Mouse (Mus musculus) hematopoietic stem cell, adult 5-6 weeks (primary cell): ENCODE data around the gene Nceh1. TPM values are rescaled to one million over a fixed set of nuclear protein-coding genes. Genes with fewer than 3 reads are reported as not detected.
A peak's percentile ranks its signal among the peaks of the same experiment; 100 is the strongest.

ENCODE experiments used
- ATAC-seq, 2 experiments: fragments of 125-278 bp in 1 of 2; replicated peaks in 1 of 2; 2 replicates each; pipeline ENCODE4 v1.8.0; 2016 to 2017; ENCODE audit warnings: inconsistent platforms in 2 of 2, mild to moderate bottlenecking in 2 of 2, moderate number of reproducible peaks in 2 of 2, low read depth in 1 of 2, moderate TSS enrichment in 1 of 2; ENCODE audit not compliant: low FRiP score in 2 of 2, poor library complexity in 2 of 2, severe bottlenecking in 2 of 2, insufficient read depth in 1 of 2, low TSS enrichment in 1 of 2
- total RNA-seq: library from RNA; stranded (forward); fragments of 172-1452, 232-1000 nt; gene quantifications from 2 replicates; pipeline ENCODE4 v1.2.3, GENCODE M21; 2017

Gene Nceh1
- total RNA-seq, 1 experiment from 2014 or later, result 55.5 TPM

DNA sequence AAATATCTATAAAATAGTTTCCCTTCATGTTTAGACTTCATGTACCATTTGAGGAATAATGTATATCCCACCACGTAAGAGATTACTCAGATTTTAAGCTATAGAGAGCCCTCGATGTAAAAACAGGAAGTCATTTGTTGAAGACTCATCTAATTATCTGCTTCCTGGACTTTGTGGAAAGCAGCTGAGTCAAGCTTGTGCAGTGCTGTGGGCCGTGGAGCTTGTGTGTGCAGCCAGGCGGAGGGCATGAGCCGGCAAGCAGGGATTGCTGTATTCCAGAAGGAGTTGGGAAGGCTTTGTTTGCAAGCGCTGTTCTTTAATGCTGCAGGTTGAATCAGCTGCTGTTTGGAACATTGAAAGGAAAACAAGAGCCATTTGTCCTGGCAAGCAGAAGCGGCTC, 27.5 kb downstream of the Nceh1 start:
- ATAC-seq, result peak; percentile 67 to 73; a peak in 3 of 4 replicates

DNA sequence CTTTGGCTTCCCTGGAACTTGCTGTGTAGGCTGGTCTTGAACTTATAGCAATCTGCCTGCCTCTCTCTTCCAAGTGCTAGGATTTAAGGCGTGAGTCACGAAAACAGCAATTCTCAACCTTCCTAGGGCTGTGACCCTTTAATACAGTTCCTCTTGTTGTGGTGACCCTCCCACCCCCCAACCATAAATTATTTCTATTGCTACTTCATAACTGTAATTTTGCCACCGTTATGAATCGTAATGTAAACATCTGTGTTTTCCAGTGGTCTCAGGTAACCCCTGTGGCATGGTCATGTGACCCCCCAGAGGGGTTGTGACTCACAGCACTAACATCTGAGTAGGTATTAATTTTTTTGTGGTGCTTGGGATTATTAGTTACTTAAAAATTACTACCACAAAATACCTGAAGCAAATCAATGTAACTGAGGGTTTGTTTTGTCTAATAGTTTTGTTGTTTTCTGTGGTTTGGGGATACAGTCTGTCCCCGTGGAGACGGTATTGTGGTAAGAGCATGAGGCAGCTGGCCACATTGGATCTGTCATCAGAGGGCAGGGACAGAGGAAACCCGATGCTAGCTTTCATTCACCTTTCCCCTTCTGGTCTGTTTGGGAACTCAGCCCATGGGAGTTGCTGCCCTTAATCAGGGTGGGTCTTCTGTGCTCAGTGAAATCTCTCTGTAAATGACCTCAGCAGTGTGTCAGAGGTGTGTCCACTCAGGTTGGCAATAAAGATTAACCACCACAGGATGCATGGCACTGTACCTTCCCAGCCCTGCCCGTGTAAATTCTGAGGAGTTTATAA, 31.5 kb downstream of the Nceh1 start:
- ATAC-seq, result no peak

DNA sequence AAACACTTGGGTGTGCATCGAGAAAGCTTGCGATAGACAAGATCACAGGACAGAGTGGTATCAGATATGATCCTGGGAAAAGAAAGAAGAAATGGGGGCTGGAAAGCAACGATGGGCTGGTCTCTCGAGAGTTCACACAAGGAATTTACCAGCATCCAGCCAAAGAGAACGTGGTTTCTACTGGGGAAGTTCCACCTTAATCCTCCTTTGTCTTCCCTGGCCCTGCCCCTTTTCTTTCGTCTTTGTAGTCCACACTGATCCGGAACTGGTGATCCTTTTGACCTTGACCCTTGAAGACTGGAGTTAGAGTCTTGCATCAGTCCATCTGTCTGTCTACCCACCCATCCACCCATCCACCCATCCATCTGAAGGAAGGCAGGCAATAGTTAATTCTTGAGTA, 34.6 kb downstream of the Nceh1 start:
- ATAC-seq, result no peak

DNA sequence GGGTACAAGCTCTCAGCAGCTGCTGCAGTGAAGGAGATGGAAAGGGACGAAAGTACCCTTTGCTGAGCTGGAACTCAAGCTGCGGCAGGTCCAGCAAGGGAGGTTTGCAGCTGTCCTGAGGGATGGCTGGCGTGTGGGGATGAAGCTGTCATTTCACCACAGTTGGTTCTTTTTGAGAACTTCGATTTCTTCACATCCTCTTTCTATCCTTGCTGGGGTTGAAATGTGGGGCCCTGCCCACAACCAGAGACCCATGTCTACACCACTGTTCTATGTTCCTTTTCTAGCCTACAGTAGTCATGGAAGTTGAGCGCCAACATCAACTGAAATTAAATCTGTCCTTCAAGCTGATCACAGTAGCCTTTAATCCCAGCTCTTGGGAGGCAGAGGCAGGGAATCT, 35.8 kb downstream of the Nceh1 start:
- peak; percentile 72 to 77 for ATAC-seq

DNA sequence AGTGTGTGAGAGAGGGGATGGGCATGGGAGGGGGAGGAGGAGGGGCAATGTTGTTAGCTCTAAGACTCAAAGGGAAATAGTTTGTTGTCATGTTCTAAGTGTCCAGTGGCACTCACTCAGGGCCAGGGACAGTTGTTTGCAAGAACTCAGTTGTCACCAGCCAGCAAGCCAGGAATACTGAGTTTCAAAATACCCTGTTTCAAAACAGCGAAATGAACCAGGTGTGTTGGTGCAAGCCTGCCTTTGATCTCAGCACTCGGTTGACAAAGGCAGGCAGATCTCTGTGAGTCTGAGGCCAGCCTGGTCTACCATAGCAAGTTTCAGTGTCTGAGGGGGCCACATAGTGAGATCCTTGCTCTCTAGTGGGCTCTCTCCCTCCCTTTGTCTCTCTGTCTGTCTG, 39.3 kb downstream of the Nceh1 start:
- no peak for ATAC-seq

DNA sequence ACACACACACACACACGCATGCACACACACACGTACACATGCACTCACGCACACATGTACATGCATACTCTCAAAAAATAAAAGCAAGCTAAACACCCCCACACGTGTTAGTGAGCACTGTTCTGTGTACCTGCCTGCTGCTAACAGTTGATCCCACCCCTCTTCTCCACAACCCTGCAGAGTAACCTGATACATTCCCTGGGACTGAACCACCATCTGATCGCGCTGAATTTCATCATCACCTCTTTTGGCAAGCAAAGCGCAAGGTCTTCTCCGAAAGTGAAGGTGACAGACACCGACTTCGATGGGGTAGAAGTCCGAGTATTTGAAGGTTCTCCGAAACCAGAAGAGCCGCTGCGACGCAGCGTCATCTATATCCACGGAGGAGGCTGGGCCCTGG, 39.7 kb downstream of the Nceh1 start:
- ATAC-seq, result no peak

DNA sequence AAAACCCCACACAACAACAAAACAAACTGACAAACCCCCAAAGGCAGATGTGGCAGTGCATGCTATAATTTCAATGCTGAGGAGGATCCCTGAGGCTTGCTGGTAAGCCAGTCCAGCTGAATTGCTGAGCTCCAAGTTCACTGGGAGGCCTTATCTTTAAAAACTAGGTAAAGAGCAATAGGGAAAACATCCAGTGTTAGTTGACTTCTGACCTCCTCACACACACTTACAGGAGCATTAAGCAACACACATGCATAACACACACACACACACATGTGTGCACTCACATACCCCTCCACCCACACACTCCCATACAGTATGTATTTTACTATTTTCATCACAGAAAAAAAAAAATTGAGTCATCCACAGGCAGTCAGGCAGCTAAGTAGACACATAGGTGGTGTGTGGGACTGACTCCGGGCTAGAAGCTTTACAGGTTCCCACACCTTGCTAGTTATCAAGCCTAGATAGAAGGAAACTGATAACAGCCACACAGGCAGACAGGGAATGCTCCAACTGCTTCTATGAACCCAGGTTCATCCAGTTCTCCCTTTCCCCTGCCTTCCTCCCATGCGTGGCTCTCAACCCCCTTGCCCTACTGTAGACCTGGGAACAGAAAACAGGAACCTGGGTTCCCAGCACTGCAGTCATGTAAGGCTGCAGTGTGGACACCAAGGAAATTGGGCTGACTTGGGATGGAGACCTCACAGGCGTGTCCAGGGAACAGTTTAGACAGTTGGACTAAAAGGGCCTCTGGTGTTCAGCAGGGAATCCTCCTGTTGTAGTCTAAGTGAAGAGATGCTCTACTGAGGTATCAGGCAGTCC, 45.1 kb downstream of the Nceh1 start:
- ATAC-seq, result peak in 1 of 2 experiments; percentile 23; a peak in 1 of 4 replicates

DNA sequence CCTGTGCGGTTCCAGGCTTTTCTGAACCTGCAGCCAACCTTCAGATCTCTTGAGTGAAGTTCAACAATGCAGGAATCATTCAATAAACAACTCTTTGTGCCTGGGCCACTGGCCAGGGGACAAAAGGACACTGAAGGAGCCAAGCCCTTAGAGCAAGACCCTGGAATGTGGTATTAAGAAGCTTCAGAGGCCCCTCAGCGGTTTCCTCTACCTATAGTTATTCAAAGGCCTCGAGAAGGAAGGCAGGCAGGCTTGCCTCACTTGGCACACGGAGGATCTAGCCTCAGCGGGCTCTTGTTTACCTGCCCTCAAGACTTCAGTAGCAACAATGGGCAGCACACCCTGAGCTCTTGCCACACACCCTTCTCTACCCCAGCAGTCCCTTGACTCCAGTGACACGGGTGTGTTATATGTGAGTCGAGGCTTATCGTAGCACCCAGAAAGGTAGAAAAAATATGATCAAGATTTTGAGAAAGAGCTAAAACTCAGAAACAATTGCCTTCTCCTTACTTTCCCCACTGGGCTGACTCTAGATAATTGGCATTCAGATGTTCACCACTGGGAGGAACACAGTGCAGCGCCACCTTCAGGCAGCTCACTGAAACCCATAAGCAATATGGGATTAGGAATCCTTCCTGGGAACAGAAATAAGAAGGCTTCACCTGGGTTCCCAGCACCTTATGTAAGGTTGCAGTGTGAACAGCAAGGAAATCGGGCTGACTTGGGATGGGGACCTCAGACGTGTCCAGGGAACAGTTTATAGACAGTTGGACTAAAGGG, 46.0 kb downstream of the Nceh1 start:
- ATAC-seq, result peak in 1 of 2 experiments; percentile 49; a peak in 2 of 4 replicates

DNA sequence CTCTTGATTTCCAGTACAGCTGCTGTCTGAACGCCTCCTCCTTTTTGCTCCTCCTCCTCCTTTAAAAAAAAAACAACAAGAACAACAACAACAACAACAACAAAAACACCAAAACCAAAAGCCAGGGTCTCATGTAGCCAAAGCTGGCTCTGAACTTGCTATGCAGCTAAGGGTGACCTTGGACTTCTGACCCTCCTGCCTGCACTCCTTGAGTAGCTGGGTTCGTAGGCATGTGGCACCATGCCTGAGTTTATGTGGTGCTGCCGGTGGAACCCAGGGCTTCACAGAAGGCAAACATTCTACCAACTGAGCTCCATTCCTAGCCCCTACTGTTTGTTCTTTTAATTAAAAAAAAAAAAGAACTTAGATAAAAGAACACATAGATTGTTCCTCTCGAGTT, 50.6 kb downstream of the Nceh1 start:
- no peak for ATAC-seq

DNA sequence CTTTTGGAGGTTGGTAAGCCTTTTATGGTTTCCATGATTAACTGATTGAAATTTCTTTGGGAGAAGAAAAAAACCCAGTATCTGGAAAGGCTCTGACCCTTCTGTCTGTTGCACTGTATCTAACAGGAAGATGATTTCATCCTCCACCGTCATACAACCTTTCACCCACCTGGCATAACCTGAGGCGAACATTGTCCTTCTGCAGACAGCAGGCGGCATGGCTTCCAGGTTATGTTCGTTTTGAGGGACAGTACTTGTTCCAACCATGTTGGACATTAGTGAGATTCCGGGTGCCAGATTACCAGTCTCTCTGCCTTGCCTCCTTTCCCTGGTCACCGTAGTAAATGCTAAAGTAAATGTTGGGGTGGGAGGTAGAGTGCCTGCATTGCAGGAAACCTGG, 51.1 kb downstream of the Nceh1 start:
- ATAC-seq, result no peak

DNA sequence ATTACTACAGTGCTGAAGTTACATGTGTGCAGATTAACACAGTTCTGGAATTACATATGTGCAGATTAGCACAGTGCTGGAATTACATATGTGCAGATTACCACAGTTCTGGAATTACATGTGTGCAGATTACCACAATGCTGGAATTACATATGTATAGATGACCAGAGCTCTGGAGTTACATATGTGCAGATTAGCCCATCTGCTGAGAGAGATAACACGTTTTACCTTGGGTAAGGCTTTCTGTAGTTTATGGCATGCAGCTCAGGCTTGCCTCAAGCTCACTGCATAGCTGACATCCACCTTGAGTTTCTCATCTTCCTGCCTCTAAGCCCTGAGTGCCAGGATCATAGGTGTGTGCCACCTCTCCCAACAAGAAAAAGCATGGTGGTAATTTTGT, 52.2 kb downstream of the Nceh1 start:
- no peak for ATAC-seq

DNA sequence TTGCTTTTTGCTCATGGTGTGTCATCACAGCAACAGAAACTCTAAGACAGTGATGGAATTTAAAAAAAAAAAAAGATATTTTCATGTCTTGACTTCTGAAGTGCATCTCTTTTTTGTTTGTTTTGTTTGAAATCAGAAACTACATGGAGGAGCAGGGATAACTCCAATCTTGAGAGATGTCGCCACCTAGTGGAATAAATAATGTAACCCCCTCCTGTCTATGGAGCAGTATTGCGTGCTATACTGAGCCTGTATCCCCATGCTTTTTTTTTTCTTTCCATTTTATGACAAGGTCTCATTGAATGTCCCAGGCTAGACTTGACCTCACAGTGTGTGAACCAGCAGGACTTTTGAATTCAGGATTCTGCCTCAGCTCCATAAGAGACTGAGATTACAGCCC, 54.5 kb downstream of the Nceh1 start:
- peak; percentile 80 to 87 for ATAC-seq

DNA sequence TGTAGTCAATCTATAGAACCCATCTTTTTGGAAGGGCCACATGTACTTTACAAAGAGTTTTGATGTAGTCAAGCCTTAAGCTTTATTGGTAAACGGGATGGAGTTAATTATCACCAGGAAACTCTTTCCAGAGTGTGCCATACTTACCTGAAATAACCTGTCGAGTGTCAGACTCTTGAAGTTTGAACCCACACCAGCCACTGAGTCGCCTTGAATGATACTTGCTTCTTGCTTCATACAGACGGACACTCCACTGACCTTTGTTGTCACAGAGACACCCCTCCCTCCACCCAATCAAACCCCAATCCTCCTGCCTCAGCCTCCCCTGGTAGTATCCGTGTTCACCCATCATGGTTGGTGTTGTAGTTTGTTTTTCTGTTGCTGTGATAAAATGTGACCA, 55.8 kb downstream of the Nceh1 start:
- no peak for ATAC-seq

DNA sequence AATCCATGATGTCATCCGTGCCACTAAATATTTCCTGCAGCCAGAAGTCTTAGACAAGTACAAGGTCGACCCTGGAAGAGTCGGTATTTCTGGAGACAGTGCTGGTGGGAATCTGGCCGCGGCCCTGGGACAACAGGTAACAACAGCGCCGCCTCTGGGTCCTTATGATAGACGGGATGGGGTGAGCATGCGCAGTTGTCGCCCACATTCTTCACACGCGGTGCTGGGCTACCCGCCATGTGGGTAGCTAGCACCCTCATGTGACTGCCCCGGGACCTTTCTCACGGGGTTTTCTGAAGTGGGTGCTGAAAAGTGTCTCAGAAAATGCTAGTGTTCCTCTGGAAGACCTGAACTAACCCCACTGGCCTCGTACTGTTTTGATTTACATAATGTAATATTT, 56.8 kb downstream of the Nceh1 start:
- ATAC-seq, result no peak

DNA sequence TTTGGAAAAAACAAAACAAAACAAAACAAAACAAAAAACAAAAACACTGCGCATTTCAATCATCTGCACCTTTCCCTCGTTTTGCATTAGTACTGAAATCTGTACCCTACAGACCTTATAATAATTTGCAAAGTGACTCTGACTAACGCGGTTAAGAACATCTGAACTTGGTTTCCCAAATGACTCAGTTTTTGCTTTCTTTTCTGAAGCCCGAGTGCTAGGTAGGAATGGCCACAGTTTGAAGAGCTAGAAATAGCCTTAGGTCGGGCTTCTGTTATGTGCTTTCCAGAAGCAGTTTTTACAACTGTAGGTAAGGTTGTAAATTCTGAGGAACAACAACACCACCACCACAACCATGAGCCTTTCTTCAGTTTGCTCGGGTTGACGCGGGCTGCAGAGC, 59.1 kb downstream of the Nceh1 start:
- no peak for ATAC-seq

DNA sequence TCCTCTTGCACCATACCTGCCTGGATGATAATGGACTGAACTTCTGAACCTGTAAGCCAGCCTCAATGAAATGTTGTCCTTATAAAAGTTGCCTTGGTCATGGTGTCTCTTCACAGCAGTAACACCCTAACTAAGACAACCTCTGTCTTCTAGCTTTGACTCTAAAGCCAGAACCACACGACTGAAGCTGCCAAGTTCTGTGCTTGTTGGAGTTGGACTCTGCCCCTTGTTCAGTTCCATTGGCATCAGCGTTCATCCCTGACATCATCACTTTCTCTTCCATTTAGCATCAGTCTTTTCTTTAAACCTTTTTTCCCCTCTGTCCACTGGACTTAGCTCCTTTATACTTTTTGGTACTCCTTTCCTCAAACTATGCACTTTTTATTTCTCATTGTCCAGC, 63.4 kb downstream of the Nceh1 start:
- no peak for ATAC-seq

DNA sequence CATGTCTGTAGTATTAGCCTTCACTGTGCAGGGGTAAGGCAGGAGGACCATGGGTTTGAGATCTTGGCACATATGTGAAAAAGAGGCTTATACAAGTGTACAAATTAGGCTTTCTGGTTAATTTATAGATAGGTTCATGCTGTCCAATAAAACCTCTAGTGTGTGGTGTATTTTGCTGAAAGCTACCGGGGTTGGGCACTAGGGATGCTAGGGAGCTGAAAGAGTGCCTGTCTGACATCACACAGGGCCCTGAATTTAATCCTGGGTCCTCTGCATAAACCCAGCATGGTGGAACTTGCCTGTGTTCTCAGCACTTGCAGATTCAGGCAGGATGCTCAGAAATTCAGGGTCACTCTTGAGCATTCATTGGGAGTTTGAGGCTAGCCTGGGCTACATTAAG, 65.0 kb downstream of the Nceh1 start:
- no peak for ATAC-seq

DNA sequence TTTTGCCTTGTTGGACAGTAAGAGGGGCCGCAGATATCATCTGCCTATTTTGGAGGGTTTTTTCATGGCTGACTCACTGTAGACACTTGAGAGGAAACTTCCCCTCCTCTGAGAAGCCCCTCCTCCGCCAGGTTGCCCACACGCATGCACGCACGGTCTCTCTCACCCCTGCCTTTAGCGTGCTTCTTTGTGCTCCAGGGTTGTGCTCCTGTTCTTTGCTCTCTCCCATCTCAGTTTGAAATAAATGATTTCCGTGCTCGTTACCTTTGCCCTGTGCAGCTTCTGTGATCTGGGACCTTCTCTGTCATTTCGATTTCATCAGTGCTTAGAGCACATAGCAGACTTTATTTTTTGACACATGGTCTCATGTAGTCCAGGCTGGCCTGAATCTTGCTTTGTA, 66.3 kb downstream of the Nceh1 start:
- ATAC-seq, result no peak
